Mouse (Mus musculus): ENCODE data around the gene Rplp2.

The Rplp2 gene

DNA sequence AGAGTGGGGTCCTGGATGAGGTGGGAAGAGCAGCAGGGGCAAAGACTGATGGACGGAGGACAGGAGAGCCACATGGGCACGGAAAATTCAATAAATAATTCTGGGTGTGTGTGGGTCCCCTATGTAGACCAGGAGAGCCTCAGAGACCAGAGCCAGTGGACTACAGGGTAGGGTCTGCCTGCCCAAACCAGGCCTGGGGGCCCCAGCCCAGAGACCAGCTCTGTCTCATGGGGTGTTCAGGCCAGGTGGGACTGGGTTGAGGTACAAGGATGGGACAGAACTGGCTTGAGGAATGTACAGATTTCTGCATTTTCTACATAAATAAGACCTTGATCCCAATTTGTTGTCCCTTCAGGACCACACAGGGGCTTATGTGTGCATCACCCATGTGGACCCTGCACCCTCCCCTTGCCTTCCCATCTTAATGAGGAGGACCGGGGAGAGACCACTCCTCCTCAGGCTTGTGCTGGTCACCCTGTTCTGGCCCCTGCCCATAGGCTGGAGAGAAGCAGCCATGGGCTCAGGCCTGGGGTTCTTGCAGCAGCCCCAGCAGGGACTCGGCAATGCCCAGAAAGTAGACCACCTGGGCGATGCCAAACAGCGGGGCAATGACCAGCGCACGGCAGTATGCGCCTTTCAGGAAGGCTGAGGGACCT is 16.5 kb upstream of the Rplp2 start:
- in situ Hi-C loops (cut with MboI, MseI): loop anchor here (5.0 to 10.0 kb wide), 2 partner anchors 33 to 1296 kb away; partner anchors contain the start of gene Mtg1

DNA sequence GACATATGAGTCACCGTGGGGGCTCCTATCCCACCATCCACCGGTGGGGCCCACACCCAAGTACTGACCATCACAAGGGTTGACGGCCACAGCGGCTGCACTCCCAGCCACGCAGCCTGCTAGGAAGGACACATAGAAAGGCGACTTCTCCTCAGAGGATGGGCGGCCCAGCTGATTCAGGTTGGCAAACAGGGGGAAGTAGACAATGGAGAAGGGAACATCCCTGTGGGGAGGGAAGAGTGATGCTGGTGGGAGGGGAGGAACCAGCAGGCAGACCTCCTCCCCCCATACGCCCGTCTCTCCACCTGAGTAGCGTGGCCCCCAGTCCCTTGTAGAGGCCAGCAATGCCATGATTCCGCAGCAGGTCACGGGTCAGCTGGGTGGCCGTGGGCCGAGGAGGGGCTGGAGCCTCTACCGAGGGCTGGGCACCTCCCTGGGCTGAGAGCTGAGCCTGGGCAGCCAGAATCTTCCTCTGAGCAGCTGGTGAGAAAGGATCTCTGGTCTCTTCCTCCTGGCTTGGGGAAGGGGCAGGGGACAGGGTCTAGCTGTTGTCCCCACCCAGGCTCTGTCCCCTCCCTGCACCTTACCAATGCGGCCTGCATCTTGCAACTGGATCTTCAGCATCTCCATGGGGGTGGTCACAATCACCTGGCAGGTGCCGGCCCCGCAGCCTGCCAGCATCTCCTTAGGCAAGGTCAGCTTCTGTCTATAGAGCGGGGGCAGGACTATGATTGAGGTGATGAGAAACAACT is 15.6 kb upstream of the Rplp2 start:
- in situ Hi-C loops (cut with MboI, MseI): loop anchor here (5.0 to 10.0 kb wide), 2 partner anchors 34 to 1297 kb away; partner anchors contain the start of gene Mtg1

DNA sequence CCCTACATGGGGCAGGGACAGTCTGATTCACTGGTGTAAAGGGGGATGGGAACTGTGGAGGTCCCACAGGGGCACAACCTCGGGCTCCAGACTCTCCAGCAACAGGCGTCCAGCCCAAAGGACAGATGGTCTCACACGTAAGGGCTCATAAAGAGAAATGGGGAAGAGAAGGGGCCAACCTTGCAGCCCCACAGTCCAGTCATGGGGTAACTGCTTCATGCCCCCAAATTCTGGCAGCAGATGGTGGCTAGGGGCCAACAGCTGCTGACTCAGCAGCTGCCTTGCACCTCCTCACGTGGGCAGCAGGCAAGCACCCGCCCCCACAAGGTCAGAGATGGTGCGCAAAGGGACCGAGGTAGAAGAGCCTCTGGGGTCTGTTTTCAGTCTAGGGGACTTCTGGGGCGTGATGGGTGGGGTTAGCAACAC is 15.0 kb upstream of the Rplp2 start:
- in situ Hi-C loops (cut with MboI, MseI): loop anchor here (5.0 to 10.0 kb wide), 2 partner anchors 35 to 1297 kb away; partner anchors contain the start of gene Mtg1

DNA sequence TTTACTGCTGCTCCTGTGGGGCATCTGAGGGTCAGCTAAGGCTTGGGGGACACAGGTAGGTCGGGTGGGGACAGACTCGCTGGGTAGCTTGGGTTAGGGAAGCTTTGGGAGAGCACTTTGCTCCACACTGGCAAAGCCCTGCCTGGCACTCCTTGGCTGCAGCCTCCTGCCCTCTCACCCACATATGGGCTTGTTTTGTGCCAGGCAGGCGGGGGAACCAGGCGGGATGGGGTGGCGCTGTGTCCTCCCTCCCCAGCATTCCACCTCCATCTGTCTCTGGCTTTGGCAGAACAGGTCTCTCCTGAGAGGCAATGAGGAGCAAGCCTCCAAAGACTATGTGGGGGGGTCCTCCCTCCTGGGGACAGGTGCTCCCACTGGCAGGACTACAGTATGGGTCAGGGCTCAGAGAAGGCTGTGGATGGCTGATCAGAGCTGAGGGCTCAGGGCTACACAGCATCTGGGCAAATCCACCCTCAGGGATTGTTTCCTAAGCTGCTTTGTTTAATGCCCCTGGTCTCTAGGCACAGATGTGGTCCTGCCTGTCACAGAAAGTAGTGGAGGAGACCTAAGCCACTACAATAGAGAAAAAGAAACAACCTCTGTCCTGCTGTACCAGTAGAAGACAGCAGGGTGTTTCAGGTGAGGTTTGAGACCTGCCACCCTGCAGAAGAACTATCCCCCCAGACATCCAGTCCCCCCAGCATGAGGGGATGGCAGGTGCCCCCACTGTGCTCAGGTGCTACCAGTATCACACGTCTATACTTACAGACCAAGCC is 14.2 kb upstream of the Rplp2 start:
- in situ Hi-C loops (cut with MboI, MseI): loop anchor here (5.0 to 10.0 kb wide), 2 partner anchors 36 to 1298 kb away; partner anchors contain the start of gene Mtg1

DNA sequence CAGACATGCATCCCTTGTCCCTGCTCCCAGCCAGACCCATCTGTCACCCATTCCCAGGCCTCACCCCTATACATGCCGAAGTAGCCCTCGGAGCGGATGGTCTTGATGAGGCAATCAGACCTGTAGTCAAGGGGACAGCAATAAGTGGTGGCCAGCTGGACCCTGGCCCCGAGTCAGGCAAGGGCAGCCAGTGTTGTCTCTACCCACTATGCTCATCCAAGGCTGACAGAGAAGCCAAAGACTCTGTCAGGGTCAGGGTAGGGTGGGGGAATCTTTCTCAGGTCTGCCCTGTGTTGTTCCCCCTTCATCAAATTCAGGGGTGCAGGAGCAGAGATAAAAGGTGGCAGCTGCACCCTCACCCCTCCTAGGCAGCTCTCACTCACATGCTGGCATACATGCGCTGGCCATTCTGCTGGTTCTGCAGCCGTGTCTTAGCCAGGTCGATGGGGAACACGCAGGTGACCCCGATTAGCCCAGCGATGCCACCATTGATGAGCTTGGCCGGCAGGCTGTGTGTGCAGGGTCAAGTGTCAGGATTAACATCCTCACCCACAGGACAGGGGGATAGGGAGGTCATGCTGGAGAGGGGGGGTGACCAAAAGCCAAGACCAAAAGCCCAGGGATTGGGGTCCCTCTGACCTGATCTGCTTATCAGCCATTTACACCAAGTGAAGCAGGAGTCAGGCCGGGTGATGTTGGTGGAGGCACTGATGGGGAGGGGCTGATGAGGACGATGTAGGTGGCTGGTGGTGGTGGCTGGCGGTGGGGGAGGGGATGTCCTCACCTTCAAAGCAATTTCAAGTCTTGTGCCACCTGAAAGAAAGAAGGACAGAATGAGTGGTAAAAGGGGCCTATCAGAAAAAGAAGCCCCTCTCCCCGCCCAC is 13.4 kb upstream of the Rplp2 start:
- in situ Hi-C loops (cut with MboI, MseI): loop anchor here (5.0 to 10.0 kb wide), 2 partner anchors 36 to 1299 kb away; partner anchors contain the start of gene Mtg1

DNA sequence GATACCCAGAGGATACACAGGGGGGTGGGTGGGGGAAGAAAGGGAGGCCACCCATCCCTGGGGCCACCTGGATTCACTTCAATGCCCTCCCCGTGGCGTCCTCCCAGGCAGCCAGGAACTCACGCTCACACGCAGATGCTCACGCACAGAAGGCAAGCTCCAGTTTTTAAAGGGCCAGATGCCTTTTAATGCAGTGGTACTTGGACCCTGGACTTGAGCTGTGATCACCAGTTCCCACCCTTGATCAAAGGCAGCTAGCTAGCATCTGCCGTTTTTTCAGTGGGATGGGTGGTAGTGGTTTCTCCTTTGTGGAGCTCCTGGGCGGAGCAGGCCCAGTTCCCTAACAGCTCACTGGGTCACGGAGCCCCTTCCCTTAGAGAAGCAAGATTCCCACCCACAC is 12.7 kb upstream of the Rplp2 start:
- in situ Hi-C loops (cut with MboI, MseI): loop anchor here (5.0 to 10.0 kb wide), 2 partner anchors 37 to 1300 kb away; partner anchors contain the start of gene Mtg1

DNA sequence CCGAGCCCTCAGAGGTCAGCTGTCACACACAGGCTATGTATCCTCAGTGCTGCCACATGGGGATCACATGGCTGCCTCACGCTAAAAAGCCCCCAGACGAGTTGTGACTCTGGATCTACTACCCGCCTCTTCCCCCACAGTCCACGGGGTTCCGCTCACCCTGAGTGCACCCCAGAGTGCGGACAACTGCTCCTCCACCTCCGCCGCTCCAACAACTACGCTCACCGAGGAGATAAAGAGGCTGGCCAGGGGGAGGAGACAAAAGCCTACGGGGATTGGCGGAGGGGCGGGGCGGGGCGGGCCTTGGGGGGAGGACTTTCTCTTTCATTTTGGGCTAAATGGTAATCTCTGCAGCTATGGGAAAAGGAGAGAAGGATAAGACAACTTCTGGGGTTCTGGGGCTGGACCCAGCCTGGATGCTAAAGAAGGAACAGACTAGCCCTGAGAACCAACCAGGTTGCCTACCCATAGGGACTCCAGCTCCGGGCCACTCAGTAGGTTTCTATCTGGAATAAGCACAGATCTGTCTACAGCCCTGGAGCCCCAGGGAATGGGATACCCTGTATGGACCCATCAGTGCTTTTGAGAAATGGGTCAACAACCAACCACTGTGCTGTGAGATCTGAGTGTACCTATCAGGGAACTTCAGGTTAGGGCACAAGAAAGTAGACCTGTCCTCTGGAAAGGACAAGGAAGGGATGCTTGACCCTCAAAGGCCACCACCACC is 11.9 kb upstream of the Rplp2 start:
- in situ Hi-C loops (cut with MboI, MseI): loop anchor here (10.0 kb wide), 1 partner anchor 1300 kb away; the partner anchor contains the start of gene Mtg1

- in situ Hi-C loops (cut with MboI, MseI): loop anchor here (10.0 kb wide), 1 partner anchor 1301 kb away; the partner anchor contains the start of gene Mtg1
Observed at GRCm38 (mm10) chr7:141435856-141436522, 11.2 kb upstream of the Rplp2 start.

GRCm38 (mm10) chr7:141436523-141436892 is 10.7 kb upstream of the Rplp2 start:
- in situ Hi-C loops (cut with MboI, MseI): loop anchor here (10.0 kb wide), 1 partner anchor 1302 kb away; the partner anchor contains the start of gene Mtg1

GRCm38 (mm10) chr7:141437178-141438120 is 9.7 kb upstream of the Rplp2 start, which contains the start of gene Slc25a22:
Gene Slc25a22 (minus strand): TSS chr7:141437892.
- in situ Hi-C loops (cut with MboI, MseI): loop anchor here (10.0 kb wide), 1 partner anchor 1303 kb away; the partner anchor contains the start of gene Mtg1

- in situ Hi-C loops (cut with MboI, MseI): loop anchor here (10.0 kb wide), 1 partner anchor 1304 kb away; the partner anchor contains the start of gene Mtg1
Observed at GRCm38 (mm10) chr7:141438201-141438968, 8.8 kb upstream of the Rplp2 start.

DNA sequence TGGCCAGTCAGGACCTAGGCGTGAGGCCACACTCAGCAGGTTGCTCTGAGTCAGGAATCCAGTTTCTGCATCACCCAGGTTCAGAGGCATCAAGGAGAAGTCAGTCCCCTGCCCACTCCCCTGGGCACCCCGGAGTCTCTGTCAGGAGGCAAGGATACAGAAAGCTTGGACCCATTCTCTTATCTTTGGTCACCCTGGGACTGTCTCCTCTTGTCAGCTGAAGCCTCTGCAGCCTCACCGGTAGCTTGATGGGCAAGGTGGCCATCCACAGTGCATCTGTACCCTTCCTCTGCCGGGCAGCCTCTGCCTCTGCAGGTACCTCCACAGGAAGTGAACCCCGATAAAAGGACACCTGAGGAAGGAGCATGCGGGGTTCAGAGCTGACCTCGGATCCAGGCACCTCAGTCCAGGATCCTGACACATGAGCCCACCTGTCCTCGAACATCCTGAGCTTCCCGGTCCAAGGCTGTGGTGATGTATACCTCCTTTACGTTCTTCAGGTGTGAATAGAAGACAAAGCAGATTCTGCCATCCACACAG is 8.0 kb upstream of the Rplp2 start:
- in situ Hi-C loops (cut with MboI, MseI): loop anchor here (10.0 kb wide), 1 partner anchor 1304 kb away; the partner anchor contains the start of gene Mtg1

- in situ Hi-C loops (cut with MboI, MseI): loop anchor here (10.0 kb wide), 1 partner anchor 1305 kb away; the partner anchor contains the start of gene Mtg1
Observed at GRCm38 (mm10) chr7:141439811-141440210, 7.4 kb upstream of the Rplp2 start.

DNA sequence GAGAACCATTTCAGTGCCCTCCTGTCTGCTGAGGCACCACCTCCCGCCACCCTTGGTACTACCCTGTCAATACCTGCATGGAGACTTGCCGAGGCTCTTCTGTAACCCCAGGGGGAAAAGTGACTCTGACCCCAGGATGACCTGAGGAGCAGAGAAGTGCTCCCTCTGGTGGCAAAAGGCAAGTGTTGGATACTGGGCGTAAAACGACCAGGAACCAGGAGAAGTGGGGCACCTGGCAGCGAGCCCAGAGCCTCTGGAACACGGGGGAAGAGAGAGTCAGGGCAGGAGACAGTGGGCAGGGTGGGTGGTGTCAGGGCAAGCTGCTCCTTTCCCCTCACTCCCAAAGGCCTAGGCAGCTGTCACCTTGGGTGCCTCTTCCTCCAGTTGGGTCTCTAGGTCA is 6.6 kb upstream of the Rplp2 start:
- in situ Hi-C loops (cut with MboI, MseI): no loop called here

GRCm38 (mm10) chr7:141441460-141441859 is 5.7 kb upstream of the Rplp2 start:
- in situ Hi-C loops (cut with MboI, MseI): no loop called here

DNA sequence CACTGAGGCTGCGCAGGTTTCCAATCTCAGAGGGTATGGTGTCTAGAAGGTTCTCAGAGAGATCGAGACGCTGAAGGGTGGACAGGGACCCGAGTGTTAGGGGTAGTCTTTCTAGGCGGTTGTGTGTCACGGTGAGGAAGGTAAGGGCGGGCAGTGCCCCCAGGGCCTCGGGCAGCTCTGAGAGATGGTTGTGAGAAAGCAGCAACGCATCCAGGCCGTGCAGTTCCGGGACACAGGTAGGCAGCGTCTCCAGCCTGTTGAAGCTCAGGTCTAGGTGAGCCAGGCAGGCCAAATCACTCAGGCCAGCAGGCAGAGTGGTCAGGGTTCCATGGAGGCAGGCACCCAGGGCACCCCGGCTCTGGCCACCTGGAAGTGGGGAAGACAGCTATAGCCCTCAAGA is 5.0 kb upstream of the Rplp2 start:
- in situ Hi-C loops (cut with MboI, MseI): no loop called here
